8 mouse cellular contexts compared by ENCODE assay signal in the genomic region with DNA sequence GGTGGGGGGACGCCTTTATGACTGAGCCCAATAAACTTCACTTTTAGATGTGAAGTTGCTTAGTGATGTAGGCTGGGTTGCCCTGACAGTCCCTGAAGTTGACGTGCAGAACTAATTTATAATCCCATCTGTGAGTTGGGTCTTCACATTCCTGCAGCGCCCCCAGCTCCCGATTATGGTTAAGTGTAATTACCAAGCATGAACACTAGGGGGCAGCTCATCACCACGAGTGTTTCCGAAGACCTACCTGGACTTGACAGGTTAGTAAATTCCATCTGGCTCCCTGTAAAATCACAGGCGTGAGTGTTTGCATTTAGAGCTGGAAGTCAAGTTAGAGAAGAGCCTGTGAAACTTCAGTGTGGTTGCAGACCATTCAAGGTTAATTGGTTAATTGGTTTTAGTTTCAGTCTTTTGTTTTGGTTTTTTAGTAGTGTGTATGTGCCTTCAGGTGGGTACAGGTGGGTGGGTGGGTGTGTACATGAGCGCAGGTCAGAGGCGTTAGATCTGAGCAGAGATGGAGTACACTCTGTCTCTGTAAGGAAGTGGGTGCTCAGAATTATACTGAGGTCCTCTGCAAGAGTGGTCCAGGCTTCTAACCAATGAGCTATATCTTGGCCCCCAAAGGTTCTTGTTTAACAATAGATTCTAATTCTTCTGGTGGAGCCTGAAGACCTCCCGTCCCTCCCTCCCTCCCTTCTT. TPM values are rescaled to one million over a fixed set of nuclear protein-coding genes. Genes with fewer than 3 reads are reported as not detected.
A peak's percentile ranks its signal among the peaks of the same experiment; 100 is the strongest.
DNase-seq lines count a peak whose midpoint lies in the region; ATAC-seq and TF ChIP-seq lines count a peak whose summit lies in the region.

No protein-coding gene starts in this region.

- H3K79me2 ChIP-seq in liver, adult 2 months (ENCODE audit: control insufficient read depth, insufficient read depth, low read length), result no peaks in the 10 kb centered on the region

- no peaks in the 10 kb centered on the region for H3K9me3 ChIP-seq in liver, embryonic 12.5 days (replicated peaks)

- no peaks in the 10 kb centered on the region for H3K36me3 ChIP-seq in liver, adult 2 months (ENCODE audit: control insufficient read depth, insufficient read depth, low read length)
- H3K36me3 ChIP-seq in liver, embryonic 12.5 days, result no peaks in the 10 kb centered on the region
- no peaks in the 10 kb centered on the region for H3K36me3 ChIP-seq in kidney, adult 2 months (ENCODE audit: control insufficient read depth, insufficient read depth, low read length)
- no peaks in the 10 kb centered on the region for H3K36me3 ChIP-seq in spleen, adult 2 months (ENCODE audit: control insufficient read depth, insufficient read depth, low read length)

- no peaks in the 10 kb centered on the region for H3K27me3 ChIP-seq in liver, adult 2 months (ENCODE audit: control insufficient read depth, insufficient read depth, low read length)
- no peaks in the 10 kb centered on the region for H3K27me3 ChIP-seq in liver, embryonic 12.5 days (replicated peaks)
- H3K27me3 ChIP-seq in kidney, adult 2 months (replicated peaks; ENCODE audit: control insufficient read depth, insufficient read depth, low read length), result no peaks in the 10 kb centered on the region
- H3K27me3 ChIP-seq in spleen, adult 2 months (ENCODE audit: control insufficient read depth, insufficient read depth, low read length), result no peaks in the 10 kb centered on the region

- H3K27ac ChIP-seq in liver, adult 2 months (replicated peaks; ENCODE audit: insufficient read depth, low read depth, low read length), result no peak overlapping the region
- H3K27ac ChIP-seq in liver, embryonic 12.5 days, result no peak overlapping the region
- no peak overlapping the region for H3K27ac ChIP-seq in kidney, adult 2 months (ENCODE audit: insufficient read depth, low read depth, low read length)
- no peak overlapping the region for H3K27ac ChIP-seq in spleen, adult 2 months (ENCODE audit: insufficient read depth, low read length)

- peak; percentile 53 for TF ChIP-seq CTCF in liver, adult 2 months (IDR thresholded peaks at IDR 0.05; ENCODE audit: low read depth, low read length)
- peak; percentile 85 for TF ChIP-seq CTCF in kidney, adult 2 months (conservative IDR thresholded peaks at IDR 0.05; ENCODE audit: insufficient read depth, insufficient read length, low read depth, low read length)
- TF ChIP-seq CTCF in spleen, adult 2 months (IDR thresholded peaks at IDR 0.05; ENCODE audit: extremely low read depth, insufficient read depth, insufficient read length, insufficient replicate concordance), result peak; percentile 69; the same call in 1 of the 2 replicates

- no peak overlapping the region for H3K9ac ChIP-seq in liver, adult 2 months (ENCODE audit: low read depth, low read length)
- no peak overlapping the region for H3K9ac ChIP-seq in liver, embryonic 12.5 days

- peak; percentile 40 for DNase-seq in liver, adult 2 months (ENCODE audit: extremely low read depth, low read depth, low spot score)
- peak; percentile 47 for DNase-seq in adipocyte (ENCODE audit: low spot score)
- DNase-seq in embryo, embryonic 9.5 days (ENCODE audit: extremely low spot score), result peak; percentile 72
- peak; percentile 63 for DNase-seq in kidney, adult 2 months
- peak; percentile 49 for DNase-seq in lung, postnatal 14 days
- peak; percentile 34 to 44 for DNase-seq in spleen, adult 2 months (ENCODE audit: low read depth in 1 of 2, low spot score in 2 of 2)
- DNase-seq in urinary bladder, adult 2 months (ENCODE audit: low spot score), result no peak

- H3K4me3 ChIP-seq in liver, adult 2 months (ENCODE audit: insufficient read depth, low read depth, low read length), result no peak overlapping the region
- no peak overlapping the region for H3K4me3 ChIP-seq in liver, embryonic 12.5 days
- H3K4me3 ChIP-seq in kidney, adult 2 months (ENCODE audit: insufficient read depth, low read depth, low read length), result no peak overlapping the region
- H3K4me3 ChIP-seq in spleen, adult 2 months (ENCODE audit: extremely low read depth, insufficient read depth, insufficient read length), result no peak overlapping the region

- no peak overlapping the region for H3K4me2 ChIP-seq in liver, embryonic 12.5 days

- no peak for ATAC-seq in liver, embryonic 12.5 days

- TF ChIP-seq POLR2A in liver, adult 2 months (IDR thresholded peaks at IDR 0.05; ENCODE audit: extremely low read depth, insufficient read depth, low read length), result no peak
- TF ChIP-seq POLR2A in kidney, adult 2 months (IDR thresholded peaks at IDR 0.05; ENCODE audit: low read depth, low read length), result no peak
- no peak for TF ChIP-seq POLR2A in spleen, adult 2 months (IDR thresholded peaks at IDR 0.05; ENCODE audit: low read depth, low read length)

- no peaks in the 10 kb centered on the region for H3K4me1 ChIP-seq in liver, adult 2 months (ENCODE audit: control insufficient read depth, insufficient read depth, low read length)
- H3K4me1 ChIP-seq in liver, embryonic 12.5 days, result 0 out of 2 replicates have a peak, but pooled peaks cover 4% of the 10 kb centered on the region
- no peaks in the 10 kb centered on the region for H3K4me1 ChIP-seq in kidney, adult 2 months (ENCODE audit: control insufficient read depth, insufficient read depth, low read length)
- H3K4me1 ChIP-seq in spleen, adult 2 months (ENCODE audit: control insufficient read depth, insufficient read depth, insufficient read length), result no peaks in the 10 kb centered on the region

- WGBS in liver, adult 2 months, result 18% methylated on average over 10 of the region's 10 CpGs
- WGBS in liver, embryonic 12.5 days (ENCODE audit: insufficient replicate concordance), result 11% methylated on average over 10 of the region's 10 CpGs
- WGBS in kidney, adult 2 months, result 13% methylated on average over 10 of the region's 10 CpGs
- 15% methylated on average over 10 of the region's 10 CpGs for WGBS in spleen, adult 2 months

RNA-seq across cellular contexts. Expression of a gene that starts 15.0 kb away (rescaled TPM):
- 30.4 and 38.9 TPM in 2 replicates for total RNA-seq in liver, adult 2 months (2014; rRNA removed)
- 20.7 and 22.2 TPM in 2 replicates for polyA plus RNA-seq in liver, adult 2 months (2012; rRNA removed)
- polyA plus RNA-seq in liver, embryonic 12.5 days (2016; fragmentation: Nextera tagmentation; extraction: Ambion mirVana), result 4.4 and 4.7 TPM in 2 replicates
- 25.7 and 28.6 TPM in 2 replicates for polyA plus RNA-seq in kidney, adult 2 months (2012; rRNA removed)
- 5.6 and 6.4 TPM in 2 replicates for polyA plus RNA-seq in spleen, adult 2 months (2012; rRNA removed)
- polyA plus RNA-seq in urinary bladder, adult 2 months (2012; rRNA removed), result 17.8 and 24.8 TPM in 2 replicates

RNA-seq across cellular contexts. Expression of a gene that starts 45.8 kb away (rescaled TPM):
- not detected in 2 replicates for total RNA-seq in liver, adult 2 months (2014; rRNA removed)
- polyA plus RNA-seq in liver, adult 2 months (2012; rRNA removed), result not detected in 2 replicates
- polyA plus RNA-seq in liver, embryonic 12.5 days (2016; fragmentation: Nextera tagmentation; extraction: Ambion mirVana), result not detected in 2 replicates
- polyA plus RNA-seq in kidney, adult 2 months (2012; rRNA removed), result not detected in 2 replicates
- not detected in 2 replicates for polyA plus RNA-seq in spleen, adult 2 months (2012; rRNA removed)
- not detected in 2 replicates for polyA plus RNA-seq in urinary bladder, adult 2 months (2012; rRNA removed)
